Mouse (Mus musculus): ENCODE data around the gene Cyb561d2. TPM values are rescaled to one million over a fixed set of nuclear protein-coding genes. Genes with fewer than 3 reads are reported as not detected.
A peak's percentile ranks its signal among the peaks of the same experiment; 100 is the strongest.

The Cyb561d2 gene
- polyA plus RNA-seq, 1 experiment from 2014 or later = 14.3 TPM

GRCm38 (mm10) chr9:107526198-107527026 is 15.6 kb downstream of the Cyb561d2 start:
- peaks cover 23% of the 10 kb centered on the region for H3K27me3 ChIP-seq (ENCODE audit: control insufficient read depth, insufficient read depth, low read length)
- 4% methylated on average over 44 of the region's 44 CpGs for WGBS
- peak overlapping the region; percentile 30 for H3K4me3 ChIP-seq (ENCODE audit: low read depth, low read length)
- ATAC-seq (replicated peaks; ENCODE audit: low FRiP score) (peak; percentile 71), DNase-seq (ENCODE audit: low spot score) (peak; percentile 91)
- H3K4me1 ChIP-seq (replicated peaks; ENCODE audit: control insufficient read depth, insufficient read depth, low read length) = peaks cover 16% of the 10 kb centered on the region
- no peak overlapping the region for H3K27ac ChIP-seq (ENCODE audit: low read depth, low read length)
- H3K9ac ChIP-seq (ENCODE audit: low read length) = no peak overlapping the region; the same call in 1 of the 2 replicates
- no peaks in the 10 kb centered on the region for H3K9me3 ChIP-seq (ENCODE audit: control insufficient read depth, low read length)
- peak overlapping the region; percentile 53 for H3K4me2 ChIP-seq (ENCODE audit: low read depth, low read length, severe bottlenecking)
- no peaks in the 10 kb centered on the region for H3K36me3 ChIP-seq (ENCODE audit: control insufficient read depth, insufficient read depth, low read length)

GRCm38 (mm10) chr9:107522400-107522711 is 19.6 kb downstream of the Cyb561d2 start:
- Histone ChIP-seq H3K4me1 (replicated peaks; ENCODE audit: control insufficient read depth, insufficient read depth, low read length) (peaks cover 22% of the 10 kb centered on the region), H3K36me3 (ENCODE audit: control insufficient read depth, insufficient read depth, low read length) (no peaks in the 10 kb centered on the region), H3K27ac (ENCODE audit: low read depth, low read length) (no peak overlapping the region), H3K9me3 (ENCODE audit: control insufficient read depth, low read length) (no peaks in the 10 kb centered on the region), H3K4me3 (ENCODE audit: low read depth, low read length) (no peak overlapping the region), H3K9ac (ENCODE audit: low read length) (peak overlapping the region; percentile 21), H3K27me3 (ENCODE audit: control insufficient read depth, insufficient read depth, low read length) (peaks cover 19% of the 10 kb centered on the region), H3K4me2 (ENCODE audit: low read depth, low read length, severe bottlenecking) (peak overlapping the region; percentile 19; the same call in 1 of the 2 replicates)
- ATAC-seq (replicated peaks; ENCODE audit: low FRiP score) (no peak; the same call in 1 of the 2 replicates), DNase-seq (ENCODE audit: low spot score) (no peak)
- WGBS = 53% methylated on average over 2 of the region's 2 CpGs

- no peaks in the 10 kb centered on the region for H3K36me3 ChIP-seq (ENCODE audit: control insufficient read depth, insufficient read depth, low read length)
- no peak overlapping the region for H3K4me3 ChIP-seq (ENCODE audit: low read depth, low read length)
- H3K4me1 ChIP-seq (replicated peaks; ENCODE audit: control insufficient read depth, insufficient read depth, low read length) = peaks cover 19% of the 10 kb centered on the region
- H3K9ac ChIP-seq (ENCODE audit: low read length) = peak overlapping the region; percentile 21; the same call in 1 of the 2 replicates
- peaks cover 15% of the 10 kb centered on the region; the same call in 1 of the 2 replicates for H3K27me3 ChIP-seq (ENCODE audit: control insufficient read depth, insufficient read depth, low read length)
- DNase-seq (ENCODE audit: low spot score) = peak; percentile 63
- ATAC-seq (replicated peaks; ENCODE audit: low FRiP score) = no peak; the same call in 1 of the 2 replicates
- peak overlapping the region; percentile 19; the same call in 1 of the 2 replicates for H3K4me2 ChIP-seq (ENCODE audit: low read depth, low read length, severe bottlenecking)
- no peaks in the 10 kb centered on the region for H3K9me3 ChIP-seq (ENCODE audit: control insufficient read depth, low read length)
- 21% methylated on average over 23 of the region's 25 CpGs for WGBS
- no peak overlapping the region for H3K27ac ChIP-seq (ENCODE audit: low read depth, low read length)
These were observed 20.1 kb downstream of the Cyb561d2 start for GRCm38 (mm10) chr9:107521711-107522399.

GRCm38 (mm10) chr9:107521190-107521589 is 20.8 kb downstream of the Cyb561d2 start:
- ATAC-seq (replicated peaks; ENCODE audit: low FRiP score) = no peak
- Histone ChIP-seq H3K36me3 (ENCODE audit: control insufficient read depth, insufficient read depth, low read length) (no peaks in the 10 kb centered on the region), H3K4me2 (ENCODE audit: low read depth, low read length, severe bottlenecking) (no peak overlapping the region), H3K9ac (ENCODE audit: low read length) (no peak overlapping the region), H3K9me3 (ENCODE audit: control insufficient read depth, low read length) (no peaks in the 10 kb centered on the region), H3K4me3 (ENCODE audit: low read depth, low read length) (no peak overlapping the region), H3K27ac (ENCODE audit: low read depth, low read length) (no peak overlapping the region), H3K4me1 (replicated peaks; ENCODE audit: control insufficient read depth, insufficient read depth, low read length) (peaks cover 18% of the 10 kb centered on the region), H3K27me3 (ENCODE audit: control insufficient read depth, insufficient read depth, low read length) (peaks cover 11% of the 10 kb centered on the region; the same call in 1 of the 2 replicates)
- DNase-seq (ENCODE audit: low spot score) = no peak
- 67% methylated on average over 5 of the region's 5 CpGs for WGBS

GRCm38 (mm10) chr9:107520331-107520730 is 21.7 kb downstream of the Cyb561d2 start:
- Histone ChIP-seq H3K4me2 (ENCODE audit: low read depth, low read length, severe bottlenecking) (no peak overlapping the region), H3K9ac (ENCODE audit: low read length) (no peak overlapping the region), H3K4me3 (ENCODE audit: low read depth, low read length) (no peak overlapping the region), H3K36me3 (ENCODE audit: control insufficient read depth, insufficient read depth, low read length) (no peaks in the 10 kb centered on the region), H3K9me3 (ENCODE audit: control insufficient read depth, low read length) (no peaks in the 10 kb centered on the region), H3K4me1 (replicated peaks; ENCODE audit: control insufficient read depth, insufficient read depth, low read length) (peaks cover 16% of the 10 kb centered on the region), H3K27me3 (ENCODE audit: control insufficient read depth, insufficient read depth, low read length) (peaks cover 3% of the 10 kb centered on the region; the same call in 1 of the 2 replicates), H3K27ac (ENCODE audit: low read depth, low read length) (no peak overlapping the region)
- DNase-seq (ENCODE audit: low spot score) = no peak
- ATAC-seq (replicated peaks; ENCODE audit: low FRiP score) = no peak
- 54% methylated on average over 6 of the region's 6 CpGs for WGBS

GRCm38 (mm10) chr9:107514303-107514955 is 27.6 kb downstream of the Cyb561d2 start:
- H3K4me3 ChIP-seq (ENCODE audit: low read depth, low read length) = no peak overlapping the region
- peak; percentile 95 for DNase-seq (ENCODE audit: low spot score)
- H3K4me1 ChIP-seq (replicated peaks; ENCODE audit: control insufficient read depth, insufficient read depth, low read length) = peaks cover 7% of the 10 kb centered on the region
- no peaks in the 10 kb centered on the region for H3K36me3 ChIP-seq (ENCODE audit: control insufficient read depth, insufficient read depth, low read length)
- no peaks in the 10 kb centered on the region for H3K9me3 ChIP-seq (ENCODE audit: control insufficient read depth, low read length)
- ATAC-seq (replicated peaks; ENCODE audit: low FRiP score) = peak; percentile 35; the same call in 1 of the 2 replicates
- no peak overlapping the region for H3K9ac ChIP-seq (ENCODE audit: low read length)
- WGBS = 26% methylated on average over 14 of the region's 14 CpGs
- no peak overlapping the region for H3K4me2 ChIP-seq (ENCODE audit: low read depth, low read length, severe bottlenecking)
- H3K27me3 ChIP-seq (ENCODE audit: control insufficient read depth, insufficient read depth, low read length) = no peaks in the 10 kb centered on the region; the same call in 1 of the 2 replicates
- no peak overlapping the region for H3K27ac ChIP-seq (ENCODE audit: low read depth, low read length)

GRCm38 (mm10) chr9:107512326-107512725 is 29.7 kb downstream of the Cyb561d2 start:
- H3K9me3 ChIP-seq (ENCODE audit: control insufficient read depth, low read length) = no peaks in the 10 kb centered on the region
- WGBS = 67% methylated on average over 16 of the region's 16 CpGs
- no peaks in the 10 kb centered on the region for H3K36me3 ChIP-seq (ENCODE audit: control insufficient read depth, insufficient read depth, low read length)
- ATAC-seq (replicated peaks; ENCODE audit: low FRiP score) = 0 out of 2 replicates have a peak, but pooled peaks have one; percentile 4
- H3K4me3 ChIP-seq (ENCODE audit: low read depth, low read length) = no peak overlapping the region
- no peaks in the 10 kb centered on the region; the same call in 1 of the 2 replicates for H3K27me3 ChIP-seq (ENCODE audit: control insufficient read depth, insufficient read depth, low read length)
- DNase-seq (ENCODE audit: low spot score) = no peak
- H3K27ac ChIP-seq (ENCODE audit: low read depth, low read length) = no peak overlapping the region
- H3K9ac ChIP-seq (ENCODE audit: low read length) = no peak overlapping the region
- peaks cover 10% of the 10 kb centered on the region for H3K4me1 ChIP-seq (replicated peaks; ENCODE audit: control insufficient read depth, insufficient read depth, low read length)
- no peak overlapping the region for H3K4me2 ChIP-seq (ENCODE audit: low read depth, low read length, severe bottlenecking)

- ATAC-seq (replicated peaks; ENCODE audit: low FRiP score) (no peak), DNase-seq (ENCODE audit: low spot score) (no peak)
- no peak overlapping the region for H3K4me3 ChIP-seq (ENCODE audit: low read depth, low read length)
- no peaks in the 10 kb centered on the region for H3K9me3 ChIP-seq (ENCODE audit: control insufficient read depth, low read length)
- no peak overlapping the region for H3K4me2 ChIP-seq (ENCODE audit: low read depth, low read length, severe bottlenecking)
- H3K9ac ChIP-seq (ENCODE audit: low read length) = no peak overlapping the region
- no peaks in the 10 kb centered on the region; the same call in 1 of the 2 replicates for H3K27me3 ChIP-seq (ENCODE audit: control insufficient read depth, insufficient read depth, low read length)
- H3K36me3 ChIP-seq (ENCODE audit: control insufficient read depth, insufficient read depth, low read length) = no peaks in the 10 kb centered on the region
- H3K4me1 ChIP-seq (replicated peaks; ENCODE audit: control insufficient read depth, insufficient read depth, low read length) = peaks cover 12% of the 10 kb centered on the region
- H3K27ac ChIP-seq (ENCODE audit: low read depth, low read length) = peak overlapping the region; percentile 27; the same call in 1 of the 2 replicates
- 55% methylated on average over 8 of the region's 8 CpGs for WGBS
These were observed 30.6 kb downstream of the Cyb561d2 start for GRCm38 (mm10) chr9:107511436-107511835.

Measured in forebrain, embryonic 11.5 days (tissue).